Mouse (Mus musculus) embryo, embryonic 11 days (tissue): ENCODE data around the gene Trio.
A peak's percentile ranks its signal among the peaks of the same experiment; 100 is the strongest.

ENCODE experiments used
- DNase-seq: peaks from one replicate; pipeline ENCODE4 v3.0.0-alpha.2; 2015

The Trio gene

DNA sequence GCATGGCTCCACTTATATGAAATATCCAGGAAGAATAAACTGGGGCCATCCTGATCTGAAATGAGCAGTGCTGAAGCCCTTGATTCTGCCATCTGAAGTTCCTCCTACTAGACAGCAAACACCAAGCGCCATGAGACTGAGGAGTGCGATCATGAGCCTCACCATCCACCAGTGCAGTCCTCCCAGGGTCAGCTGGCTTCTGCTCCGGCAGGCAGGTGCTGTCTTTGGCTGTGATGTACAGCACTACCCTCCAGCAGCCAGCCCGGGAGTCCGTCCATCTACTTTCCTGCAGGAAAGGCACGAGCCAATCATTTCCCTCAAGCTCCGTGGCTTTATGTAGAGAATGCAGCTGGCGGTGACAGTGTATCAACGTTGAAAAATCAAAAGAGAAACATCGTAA is 10.0 kb upstream of the Trio start:
- no peak for DNase-seq

DNA sequence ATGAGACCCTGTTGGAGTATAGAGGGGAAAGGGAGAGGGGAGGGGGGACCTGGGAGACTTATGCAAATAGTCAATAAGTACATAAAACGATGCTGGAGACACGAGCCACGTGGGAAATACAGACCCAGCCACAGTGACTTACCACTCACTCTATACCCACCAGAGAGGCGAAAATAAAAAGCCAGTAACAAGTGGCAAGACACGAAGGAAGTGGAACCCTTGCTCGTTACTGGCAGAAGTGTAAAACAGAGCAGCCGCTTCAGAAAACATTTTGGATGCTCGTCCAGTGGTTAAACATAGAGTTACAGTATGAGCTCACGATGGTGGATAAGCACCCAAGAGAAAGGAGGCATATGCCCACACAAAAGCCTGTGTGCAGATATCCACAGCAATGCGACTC is 9.0 kb upstream of the Trio start:
- no peak for DNase-seq

- DNase-seq, result no peak
These were observed 3.7 kb upstream of the Trio start for GRCm38 (mm10) chr15:28029371-28029770.

GRCm38 (mm10) chr15:28028542-28028941 is 2.9 kb upstream of the Trio start:
- no peak for DNase-seq

- peak; percentile 95 for DNase-seq
These were observed 476 bp upstream of the Trio start for GRCm38 (mm10) chr15:28026167-28026481.

DNA sequence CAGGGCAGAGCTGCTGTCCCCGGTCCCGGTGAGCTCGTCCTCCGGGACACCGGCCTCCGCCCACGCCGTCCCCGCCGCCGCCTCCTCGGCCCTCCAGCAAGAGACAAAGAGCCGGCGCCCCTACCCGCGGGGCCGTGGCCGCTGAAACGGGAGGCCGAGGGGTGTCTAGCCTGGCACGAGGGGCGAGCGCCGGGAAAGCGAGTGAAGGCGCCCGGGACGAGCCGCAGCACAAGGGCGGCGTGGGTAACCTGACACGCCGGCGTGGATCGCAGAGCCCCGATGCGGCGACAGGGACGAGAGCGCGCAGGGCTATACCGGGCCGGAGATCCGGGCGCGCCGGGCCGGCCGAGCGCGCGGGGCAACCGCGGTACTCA is 696 bp downstream of the Trio start:
- peak; percentile 69 for DNase-seq

- DNase-seq, result peak; percentile 82
These were observed 1.4 kb downstream of the Trio start for GRCm38 (mm10) chr15:28024031-28024964.

- peak; percentile 33 for DNase-seq
These were observed 3.9 kb downstream of the Trio start for GRCm38 (mm10) chr15:28021591-28022209.

- DNase-seq, result no peak
These were observed 6.1 kb downstream of the Trio start for GRCm38 (mm10) chr15:28019393-28020070.

DNA sequence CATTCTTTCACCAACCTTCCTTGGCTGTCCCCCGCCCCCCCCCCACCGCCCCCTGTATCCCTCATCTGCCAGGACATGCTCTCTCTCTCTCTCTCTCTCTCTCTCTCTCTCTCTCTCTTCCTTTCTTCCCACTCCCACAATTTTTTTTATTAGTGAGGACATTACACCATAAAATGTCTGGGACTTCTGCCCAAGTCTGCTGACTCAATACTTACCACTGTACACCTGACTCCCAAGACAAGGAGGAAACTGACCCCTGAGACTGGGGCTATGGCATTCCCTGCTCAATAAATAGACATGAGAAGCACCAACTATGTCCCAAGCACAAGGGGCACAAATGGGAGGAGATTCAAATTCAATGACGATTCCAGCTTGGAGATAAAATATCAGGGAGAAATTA is 18.1 kb downstream of the Trio start:
- DNase-seq, result no peak

DNA sequence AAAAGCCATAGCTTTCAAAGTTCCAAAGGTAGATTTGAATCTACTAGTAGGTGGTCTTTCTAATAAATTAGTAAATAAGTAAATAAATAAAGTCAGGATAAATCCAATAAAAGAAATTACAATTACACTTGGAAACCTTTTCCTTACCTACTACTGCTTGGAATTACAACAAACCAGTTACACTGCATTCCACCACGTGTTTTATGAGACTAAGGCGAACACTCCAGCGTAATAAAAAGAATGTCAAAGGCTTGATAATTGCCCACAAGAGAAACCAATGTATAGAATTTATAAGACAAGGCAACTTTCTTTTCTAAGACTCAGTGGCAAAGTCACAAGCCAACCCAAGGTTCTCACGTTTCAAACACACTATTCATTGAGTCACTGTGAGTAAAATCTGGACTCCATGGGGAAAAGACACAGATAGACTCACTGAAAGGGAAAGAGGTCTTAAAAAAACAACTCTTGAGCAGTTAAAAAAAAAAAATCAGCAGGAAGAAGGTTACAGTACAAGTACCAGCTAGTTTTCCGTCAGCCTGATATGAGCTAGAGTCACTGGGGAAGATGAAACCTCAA is 21.4 kb downstream of the Trio start:
- no peak for DNase-seq

DNA sequence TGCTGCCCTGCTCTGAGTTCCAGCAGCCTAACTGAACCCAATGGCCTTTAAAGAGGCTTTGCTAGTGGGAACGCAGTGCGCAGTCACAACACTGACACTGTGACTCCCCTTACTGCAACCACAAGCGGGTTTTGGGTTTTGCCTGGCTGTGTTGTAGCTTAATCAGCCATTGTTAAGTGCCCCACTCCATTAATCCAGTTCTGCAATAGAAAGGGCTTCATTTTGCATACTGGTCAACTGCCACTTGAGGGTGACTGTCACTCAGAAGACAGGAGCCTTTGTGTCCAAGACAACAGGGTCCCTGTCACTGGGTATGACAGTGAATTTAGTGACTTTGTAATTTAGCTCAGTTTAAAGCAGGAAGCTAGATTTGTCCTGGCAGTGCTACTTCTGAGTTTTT is 23.1 kb downstream of the Trio start:
- DNase-seq, result peak; percentile 44

- DNase-seq, result no peak
These were observed 24.3 kb downstream of the Trio start for GRCm38 (mm10) chr15:28001299-28001698.

DNA sequence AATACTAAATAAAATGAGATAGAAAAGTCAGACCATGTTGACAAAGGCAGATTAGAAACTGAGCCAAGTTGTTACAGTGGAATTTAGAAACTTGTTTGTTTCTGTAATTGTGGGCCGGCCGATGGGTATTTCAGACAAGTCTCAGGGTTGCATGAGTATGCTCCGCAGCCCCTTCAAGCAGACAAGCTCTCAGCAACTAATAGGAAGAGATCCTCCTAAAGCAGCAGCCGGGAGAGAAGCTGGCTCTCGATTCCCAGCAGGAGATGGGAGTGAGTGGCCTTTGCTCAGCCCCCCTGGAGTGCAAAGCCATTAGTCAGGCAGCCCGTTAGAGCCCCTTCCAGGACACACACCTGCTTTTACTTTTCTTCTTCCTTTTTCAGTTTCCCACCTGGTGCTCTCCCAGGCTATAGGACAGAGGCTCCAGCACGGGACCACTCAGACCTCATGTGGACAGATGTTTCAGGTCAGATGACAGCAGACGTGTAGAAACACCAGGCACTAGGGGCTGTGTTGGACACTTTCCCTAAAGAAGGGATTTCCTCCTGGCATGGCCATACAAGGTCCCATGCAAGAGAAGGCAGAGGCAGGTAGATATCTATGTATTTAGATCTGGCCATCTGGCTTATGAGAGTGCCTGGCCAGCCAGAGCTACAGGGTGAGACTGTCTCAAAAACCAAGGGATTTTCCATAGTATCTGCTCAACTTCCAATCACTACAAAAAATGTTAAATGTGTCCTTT is 26.9 kb downstream of the Trio start:
- DNase-seq, result no peak

GRCm38 (mm10) chr15:27997917-27998316 is 27.7 kb downstream of the Trio start:
- DNase-seq, result peak; percentile 57

DNA sequence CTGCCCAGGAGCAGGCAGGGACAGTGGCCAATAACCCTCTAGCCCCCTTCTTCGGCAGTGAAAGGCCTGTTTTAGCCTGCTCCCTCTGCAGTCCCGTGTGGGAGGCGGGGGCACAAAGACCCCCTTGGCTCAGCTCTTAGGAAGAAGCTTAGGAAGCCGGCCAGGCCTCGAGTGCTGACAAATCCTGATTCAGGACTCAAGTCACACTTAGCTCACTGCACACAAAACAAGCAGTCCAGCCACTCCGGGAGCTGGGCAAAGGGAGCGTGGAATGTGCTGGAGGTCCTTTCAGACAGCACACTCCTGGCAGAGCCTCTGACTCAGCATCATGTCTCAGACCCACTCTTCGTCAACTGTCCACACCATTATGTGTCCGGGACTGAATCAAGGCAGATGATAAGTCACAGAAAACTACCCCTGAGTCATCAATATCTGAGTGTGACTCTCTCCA is 28.2 kb downstream of the Trio start:
- peak; percentile 64 for DNase-seq

GRCm38 (mm10) chr15:27996750-27997149 is 28.9 kb downstream of the Trio start:
- no peak for DNase-seq

DNA sequence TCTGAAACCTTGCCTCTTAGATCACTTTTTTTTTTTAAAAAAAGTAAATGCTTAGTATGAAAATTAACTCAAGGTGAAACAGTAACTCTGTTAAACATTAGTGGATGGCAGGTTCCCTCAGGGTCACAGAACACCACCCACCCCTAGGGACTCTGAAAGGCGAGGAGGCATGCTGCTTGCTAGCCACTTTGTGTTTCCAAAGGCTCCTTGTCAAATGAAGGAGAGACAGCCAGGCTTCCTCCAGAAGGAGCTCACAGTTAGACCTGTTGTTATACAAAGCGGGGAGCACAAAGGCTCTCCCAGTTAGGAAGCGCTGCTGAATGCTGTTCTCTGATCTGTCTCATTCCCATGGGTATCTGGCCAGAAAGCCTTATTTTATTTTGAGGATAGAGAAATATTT is 30.2 kb downstream of the Trio start:
- peak; percentile 41 for DNase-seq

- no peak for DNase-seq
These were observed 30.8 kb downstream of the Trio start for GRCm38 (mm10) chr15:27994870-27995269.

GRCm38 (mm10) chr15:27993528-27993927 is 32.1 kb downstream of the Trio start:
- DNase-seq, result no peak

DNA sequence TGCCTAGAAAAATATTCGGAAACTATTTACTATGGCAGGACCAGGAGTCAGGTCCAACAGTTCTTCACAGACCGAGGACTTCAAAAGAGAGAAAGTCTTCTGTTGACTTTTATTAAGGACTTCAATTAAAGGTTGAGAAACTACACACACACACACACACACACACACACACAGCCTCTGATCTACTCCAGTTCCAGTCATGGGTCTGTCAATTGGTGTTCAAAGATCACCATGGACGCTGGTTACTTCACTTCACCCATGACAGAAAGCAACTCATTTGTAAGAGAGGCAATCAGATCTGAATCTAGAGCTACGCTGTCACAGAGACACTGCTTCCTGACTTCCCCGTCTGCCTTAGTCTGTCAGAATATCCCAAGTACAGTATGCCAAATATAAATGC is 33.1 kb downstream of the Trio start:
- no peak for DNase-seq

GRCm38 (mm10) chr15:27991892-27992593 is 33.6 kb downstream of the Trio start:
- DNase-seq, result no peak
